Mouse (Mus musculus) myocyte (in vitro differentiated cells): ENCODE results near the gene Stat5a. TPM values are rescaled to one million over a fixed set of nuclear protein-coding genes. Genes with fewer than 3 reads are reported as not detected.
A peak's percentile ranks its signal among the peaks of the same experiment; 100 is the strongest.

ENCODE experiments used
- H3K27me3 ChIP-seq: one replicate; pipeline ENCODE4 v1.6.1; 2011; ENCODE audit not compliant: control insufficient read depth, insufficient read depth, insufficient read length
- H3K36me3 ChIP-seq: one replicate; pipeline ENCODE4 v1.6.1; 2011; ENCODE audit not compliant: control insufficient read depth, insufficient read depth
- H3K4me2 ChIP-seq: one replicate; pipeline ENCODE4 v1.6.1; 2011; ENCODE audit warnings: low read depth, control low read depth
- H3K4me3 ChIP-seq: one replicate; pipeline ENCODE4 v1.5.1; 2011; ENCODE audit warnings: mild to moderate bottlenecking, control low read depth, moderate library complexity
- H3K79me2 ChIP-seq: one replicate; pipeline ENCODE4 v1.6.1; 2011; ENCODE audit not compliant: control insufficient read depth, insufficient read depth
- H3ac ChIP-seq: one replicate; pipeline ENCODE4 v1.6.1; 2011; ENCODE audit not compliant: control insufficient read depth, insufficient read length
- CEBPB ChIP-seq: IDR thresholded peaks from 2 replicates; pipeline ENCODE4 v1.6.1; 2011; ENCODE audit warnings: mild to moderate bottlenecking, moderate library complexity; ENCODE audit not compliant: poor library complexity, insufficient read depth, severe bottlenecking
- E2F4 ChIP-seq: IDR thresholded peaks from one replicate; pipeline ENCODE4 v1.6.1; 2011; ENCODE audit warnings: mild to moderate bottlenecking, control low read depth, moderate library complexity; ENCODE audit not compliant: insufficient read depth
- MAX ChIP-seq: IDR thresholded peaks from one replicate; pipeline ENCODE4 v1.6.1; 2011; ENCODE audit warnings: low read depth, mild to moderate bottlenecking, control low read depth
- MYOD1 ChIP-seq, 3 experiments: IDR thresholded peaks; one replicate each; pipeline ENCODE4 v1.6.1; 2011; ENCODE audit warnings: control low read depth in 2 of 3, low read depth in 2 of 3, mild to moderate bottlenecking in 2 of 3, moderate library complexity in 1 of 3; ENCODE audit not compliant: insufficient read length in 2 of 3, control insufficient read depth in 1 of 3
- MYOG ChIP-seq, 3 experiments: IDR thresholded peaks; one replicate each; pipeline ENCODE4 v1.6.1; 2011; ENCODE audit warnings: control low read depth in 2 of 3, low read depth in 2 of 3, mild to moderate bottlenecking in 2 of 3; ENCODE audit not compliant: insufficient read length in 2 of 3, control insufficient read depth in 1 of 3, insufficient read depth in 1 of 3
- POLR2A ChIP-seq: IDR thresholded peaks from one replicate; pipeline ENCODE4 v1.6.1; 2011; ENCODE audit warnings: low read depth, mild to moderate bottlenecking, control low read depth, moderate library complexity; ENCODE audit not compliant: insufficient read length
- POLR2AphosphoS2 ChIP-seq: IDR thresholded peaks from one replicate; pipeline ENCODE4 v1.6.1; 2011; ENCODE audit warnings: low read depth, control low read depth; ENCODE audit not compliant: insufficient read length
- REST ChIP-seq: IDR thresholded peaks from one replicate; pipeline ENCODE4 v1.6.1; 2011; ENCODE audit warnings: mild to moderate bottlenecking, control low read depth, moderate library complexity; ENCODE audit not compliant: insufficient read depth, insufficient read length
- SRF ChIP-seq: IDR thresholded peaks from one replicate; pipeline ENCODE4 v1.6.1; 2011; ENCODE audit warnings: low read depth; ENCODE audit not compliant: control insufficient read depth, insufficient read length
- TCF12 ChIP-seq: IDR thresholded peaks from one replicate; pipeline ENCODE4 v1.6.1; 2011; ENCODE audit warnings: mild to moderate bottlenecking, control low read depth; ENCODE audit not compliant: poor library complexity, insufficient read depth, severe bottlenecking
- TCF3 ChIP-seq: IDR thresholded peaks from one replicate; pipeline ENCODE4 v1.6.1; 2011; ENCODE audit warnings: low read depth, control low read depth; ENCODE audit not compliant: insufficient read length
- USF1 ChIP-seq: IDR thresholded peaks from one replicate; pipeline ENCODE4 v1.6.1; 2011; ENCODE audit warnings: low read depth, mild to moderate bottlenecking, control low read depth, moderate library complexity
- polyA plus RNA-seq: library from polyadenylated mRNA; unstranded; fragments of >200 nt; fragmentation: generic; extraction: Trizol; gene quantifications from one replicate; pipeline ENCODE4 v1.2.1, GENCODE M21; 2012; ENCODE audit warnings: missing spikeins

The Stat5a gene
- polyA plus RNA-seq, 1 experiment = 27.2 TPM

DNA sequence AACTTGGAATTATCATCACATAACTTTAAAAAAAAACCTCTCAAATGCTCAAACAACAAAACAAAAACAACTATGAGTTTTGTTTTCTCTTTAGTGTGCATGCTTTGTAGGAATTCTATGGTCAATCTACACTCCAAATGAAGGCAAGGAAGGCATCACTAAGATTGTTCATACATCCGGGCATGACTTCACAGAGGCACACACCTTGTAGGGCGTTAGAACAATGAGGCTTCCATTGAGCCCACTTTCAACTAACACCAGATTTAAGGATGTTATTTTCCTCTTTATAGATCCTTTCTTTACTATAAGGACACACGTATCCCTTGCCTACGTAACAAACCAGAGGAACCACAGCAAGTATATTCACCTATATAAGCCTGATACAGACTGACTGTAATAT, 11.6 kb upstream of the Stat5a start:
- H3K36me3 ChIP-seq = no peaks in the 10 kb centered on the region
- TF ChIP-seq USF1 (no peak), E2F4 (no peak), POLR2AphosphoS2 (no peak), TCF12 (no peak), MAX (no peak), POLR2A (no peak), MYOG (IDR thresholded peaks at IDR 0.05; ENCODE audit: control insufficient read depth in 1 of 3, insufficient read depth in 1 of 3, insufficient read length in 2 of 3, low read depth in 2 of 3) (no peak), TCF3 (no peak), SRF (no peak), MYOD1 (IDR thresholded peaks at IDR 0.05; ENCODE audit: control insufficient read depth in 1 of 3, insufficient read length in 2 of 3, low read depth in 2 of 3) (no peak), CEBPB (no peak)
- no peak overlapping the region for H3K4me2 ChIP-seq
- H3K79me2 ChIP-seq = peaks cover 6% of the 10 kb centered on the region
- H3K27me3 ChIP-seq = no peaks in the 10 kb centered on the region
- no peak overlapping the region for H3K4me3 ChIP-seq
- H3ac ChIP-seq = no peak overlapping the region

DNA sequence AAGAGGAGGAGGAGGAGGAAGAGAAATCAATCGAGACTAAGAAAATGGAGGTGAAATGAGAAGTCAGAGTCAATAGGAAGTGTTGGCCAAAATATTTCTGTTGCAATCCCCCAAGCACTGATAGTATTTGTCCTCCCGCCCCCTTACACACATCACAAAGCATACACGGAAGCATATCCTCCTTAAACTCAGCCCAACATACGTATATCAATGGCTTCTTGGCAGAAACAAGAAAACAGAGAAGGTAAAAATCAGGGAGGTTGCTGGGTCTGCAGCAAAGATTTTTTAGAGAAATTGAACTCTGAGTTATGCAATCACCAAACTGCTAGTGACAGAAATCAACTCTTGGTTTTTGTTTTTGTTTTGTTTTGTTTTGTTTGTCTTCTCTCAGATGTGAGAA, 11.1 kb upstream of the Stat5a start:
- H3K27me3 ChIP-seq = no peaks in the 10 kb centered on the region
- no peak overlapping the region for H3K4me2 ChIP-seq
- H3K36me3 ChIP-seq = no peaks in the 10 kb centered on the region
- no peak overlapping the region for H3ac ChIP-seq
- no peak for TF ChIP-seq TCF12
- TF ChIP-seq REST = no peak
- no peak for TF ChIP-seq TCF3
- TF ChIP-seq MAX = no peak
- no peak for TF ChIP-seq POLR2A
- TF ChIP-seq MYOG (IDR thresholded peaks at IDR 0.05; ENCODE audit: control insufficient read depth in 1 of 3, insufficient read depth in 1 of 3, insufficient read length in 2 of 3, low read depth in 2 of 3) = no peak
- H3K4me3 ChIP-seq = no peak overlapping the region
- H3K79me2 ChIP-seq = peaks cover 6% of the 10 kb centered on the region

DNA sequence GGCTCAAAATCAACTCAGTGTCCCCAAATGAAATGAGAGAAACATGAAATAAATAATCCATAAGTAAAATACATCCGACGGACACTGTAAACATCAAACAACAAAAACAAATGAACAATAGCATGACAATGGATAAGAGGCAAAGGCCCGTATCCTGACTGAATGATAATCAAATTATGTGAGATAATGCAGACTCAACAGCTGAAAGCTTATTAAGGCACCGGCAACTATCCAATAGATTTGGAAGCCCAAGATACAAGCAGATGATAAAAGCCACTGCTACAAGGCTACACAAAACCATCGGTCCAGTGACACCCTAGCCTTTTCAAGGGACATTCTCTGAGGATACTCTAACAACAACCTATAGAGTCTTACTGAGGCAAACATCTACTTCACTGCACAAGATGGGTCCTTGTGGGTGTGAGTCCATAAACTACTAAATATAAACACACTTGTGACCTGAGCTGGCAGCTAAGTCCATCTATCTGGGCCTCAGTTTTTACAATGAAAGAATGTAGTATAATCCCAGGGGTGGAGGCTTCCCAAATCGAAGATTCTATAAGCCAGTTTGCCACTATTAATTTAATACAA, 10.3 kb upstream of the Stat5a start:
- no peaks in the 10 kb centered on the region for H3K36me3 ChIP-seq
- TF ChIP-seq E2F4 = no peak
- TF ChIP-seq REST = no peak
- TF ChIP-seq MYOG (IDR thresholded peaks at IDR 0.05; ENCODE audit: control insufficient read depth in 1 of 3, insufficient read depth in 1 of 3, insufficient read length in 2 of 3, low read depth in 2 of 3) = peak in 1 of 3 experiments; percentile 12
- H3ac ChIP-seq = no peak overlapping the region
- no peaks in the 10 kb centered on the region for H3K27me3 ChIP-seq
- peaks cover 6% of the 10 kb centered on the region for H3K79me2 ChIP-seq
- peak overlapping the region; percentile 31 for H3K4me3 ChIP-seq
- peak overlapping the region; percentile 22 for H3K4me2 ChIP-seq

DNA sequence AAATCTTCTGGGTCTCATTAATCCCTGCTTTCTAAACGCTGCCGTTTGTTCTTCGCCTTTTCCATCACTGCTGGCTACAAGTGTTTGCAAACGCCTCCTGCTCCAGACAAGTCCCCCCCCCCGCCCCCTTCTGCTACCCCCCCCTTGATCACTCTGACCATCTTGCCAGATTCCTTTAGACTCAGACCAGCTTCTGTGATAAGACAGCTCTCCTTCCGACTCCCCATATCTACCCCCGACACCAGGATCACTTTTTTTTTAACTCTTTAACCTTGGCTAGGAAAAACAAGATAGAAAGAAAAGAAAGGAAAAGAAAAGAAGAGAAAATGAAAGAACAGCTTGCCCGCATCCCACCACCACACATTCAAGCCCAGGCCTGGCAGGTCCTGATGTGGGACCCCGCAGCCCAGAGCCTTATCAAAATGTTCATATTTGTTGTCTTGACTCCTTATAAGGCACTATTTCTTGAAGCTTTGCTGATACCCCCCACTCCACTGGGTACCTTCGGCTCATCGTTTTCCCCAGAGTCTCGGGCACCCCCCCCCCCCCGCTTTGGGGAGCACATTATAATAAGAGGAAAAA, 9.6 kb upstream of the Stat5a start:
- Histone ChIP-seq H3K4me3 (peak overlapping the region; percentile 31), H3K36me3 (no peaks in the 10 kb centered on the region), H3K79me2 (peaks cover 6% of the 10 kb centered on the region), H3ac (peak overlapping the region; percentile 50), H3K4me2 (peak overlapping the region; percentile 90), H3K27me3 (peaks cover 5% of the 10 kb centered on the region)
- no peak for TF ChIP-seq MAX
- no peak for TF ChIP-seq E2F4
- TF ChIP-seq TCF3 = no peak
- TF ChIP-seq USF1 = no peak
- TF ChIP-seq MYOG (IDR thresholded peaks at IDR 0.05; ENCODE audit: control insufficient read depth in 1 of 3, insufficient read depth in 1 of 3, insufficient read length in 2 of 3, low read depth in 2 of 3) = no peak
- no peak for TF ChIP-seq CEBPB
- TF ChIP-seq TCF12 = no peak
- no peak for TF ChIP-seq POLR2AphosphoS2
- TF ChIP-seq REST = no peak
- TF ChIP-seq SRF = no peak
- no peak for TF ChIP-seq MYOD1 (IDR thresholded peaks at IDR 0.05; ENCODE audit: control insufficient read depth in 1 of 3, insufficient read length in 2 of 3, low read depth in 2 of 3)
- TF ChIP-seq POLR2A = no peak

DNA sequence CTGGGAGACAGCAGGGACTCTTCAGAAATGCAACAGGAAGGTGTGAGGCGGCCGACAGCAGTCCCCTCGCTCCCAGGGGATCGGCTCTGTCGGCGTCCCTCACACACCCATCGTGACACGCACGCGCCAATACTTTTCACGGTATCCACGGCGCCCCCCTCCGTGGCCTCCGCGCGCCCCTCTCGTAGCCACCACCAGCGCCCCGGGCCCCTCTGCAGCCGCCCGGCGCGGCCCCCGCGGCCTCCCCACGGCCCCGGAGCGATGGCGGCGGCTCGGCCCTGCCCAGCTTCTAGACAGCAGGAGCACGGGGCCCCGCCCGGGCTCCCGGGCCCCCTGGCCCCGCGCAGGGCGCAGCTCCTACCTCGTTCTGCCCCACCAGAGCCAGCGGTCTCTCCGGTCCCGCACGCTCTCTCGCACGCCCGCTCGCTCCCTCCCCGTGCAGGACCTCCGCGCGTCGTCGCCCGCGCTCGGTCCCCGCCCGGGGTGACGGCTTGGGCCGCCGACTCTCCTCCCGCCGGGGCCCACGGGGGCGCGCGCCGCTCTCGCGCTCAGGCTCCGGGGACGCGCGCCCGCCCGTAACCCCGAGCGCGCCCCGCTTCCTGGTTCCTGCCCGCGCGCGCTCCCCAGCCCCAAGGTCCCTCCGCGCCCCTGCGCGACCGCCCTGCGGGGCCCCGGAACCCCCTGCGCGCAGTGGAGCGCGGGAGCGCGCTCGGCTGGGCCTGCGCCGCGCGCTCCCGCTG, 8.9 kb upstream of the Stat5a start, which contains the start of gene Stat5b:
Gene Stat5b (minus strand): TSS at position 687 of the 740 bp plus-strand sequence.
- Histone ChIP-seq H3K27me3 (peaks cover 11% of the 10 kb centered on the region), H3K4me3 (peak within 1 kb of the TSS; percentile 31), H3K4me2 (peak within 1 kb of the TSS; percentile 90), H3K36me3 (no peaks in the 10 kb centered on the region), H3K79me2 (peaks cover 6% of the 10 kb centered on the region), H3ac (peak within 1 kb of the TSS; percentile 50)
- TF ChIP-seq USF1 (no peak), POLR2A (peak; percentile 78)
